Mouse (Mus musculus): ENCODE measurements around the gene Epb41. TPM values are rescaled to one million over a fixed set of nuclear protein-coding genes. Genes with fewer than 3 reads are reported as not detected.

Gene Epb41
- polyA plus RNA-seq, 1 experiment: 94.1 TPM

DNA sequence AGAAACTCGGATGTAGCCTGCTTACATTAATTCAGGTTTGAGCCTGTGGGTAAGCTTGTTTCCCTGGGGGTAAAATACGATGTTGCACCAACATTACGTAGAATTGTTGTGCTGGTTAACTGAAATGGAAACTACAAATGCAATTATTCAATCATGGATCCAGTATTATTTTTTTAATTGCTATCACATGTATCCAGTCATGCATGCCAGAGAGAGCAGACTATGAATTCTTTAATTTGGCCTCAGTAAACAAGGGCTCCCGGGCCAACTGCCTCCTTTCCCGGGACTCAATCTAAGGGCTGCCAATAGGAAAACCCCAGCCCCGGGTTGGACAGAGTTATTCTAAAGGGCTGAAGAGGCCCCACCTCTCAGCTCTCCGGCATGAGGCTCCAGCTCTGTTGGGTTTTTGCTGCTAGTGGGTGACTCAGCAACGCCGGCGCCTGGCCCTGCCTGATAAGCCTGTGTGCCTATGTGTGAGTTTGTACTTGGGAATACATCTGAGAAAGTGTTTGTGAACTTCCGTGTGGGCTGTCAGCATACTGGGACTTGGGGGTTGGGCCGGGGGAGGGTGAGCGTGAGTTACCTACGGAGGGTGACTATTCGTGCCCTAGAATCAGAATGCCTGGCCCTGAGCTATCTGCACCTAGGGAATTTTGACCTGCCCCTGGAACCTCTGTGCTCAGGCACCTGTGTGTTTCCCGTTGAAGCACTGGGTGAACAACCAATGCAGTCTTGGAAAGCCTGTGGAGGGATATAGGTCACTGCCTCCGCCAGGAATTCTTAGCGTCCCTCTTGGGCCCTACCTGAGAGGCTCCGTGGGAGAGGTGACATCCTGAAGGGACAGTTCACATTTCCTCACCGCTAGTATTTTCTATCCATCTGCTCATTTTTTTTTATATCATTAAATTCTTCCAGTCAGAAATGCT lies 1.6 kb upstream of the Epb41 start:
- no peak for TF ChIP-seq CTCF (IDR thresholded peaks at IDR 0.05; ENCODE audit: extremely low read depth, insufficient read depth, insufficient read length, insufficient replicate concordance)
- no peak for TF ChIP-seq POLR2A (IDR thresholded peaks at IDR 0.05; ENCODE audit: low read depth, low read length)
- H3K27ac ChIP-seq (ENCODE audit: insufficient read depth, low read length): peak overlapping the region; percentile 64; the same call in 1 of the 2 replicates
- no peaks in the 10 kb centered on the region; the same call in 1 of the 2 replicates for H3K27me3 ChIP-seq (ENCODE audit: control insufficient read depth, insufficient read depth, low read length)
- peaks cover 5% of the 10 kb centered on the region; the same call in 1 of the 2 replicates for H3K4me1 ChIP-seq (ENCODE audit: control insufficient read depth, insufficient read depth, insufficient read length)
- H3K4me3 ChIP-seq (ENCODE audit: extremely low read depth, insufficient read depth, insufficient read length): 0 out of 2 replicates have a peak overlapping the region, but pooled peaks have one; percentile 5
- 33% methylated on average over 20 of the region's 20 CpGs for WGBS
- no peaks in the 10 kb centered on the region for H3K36me3 ChIP-seq (ENCODE audit: control insufficient read depth, insufficient read depth, low read length)
- no peak for DNase-seq (ENCODE audit: low read depth in 1 of 2, low spot score in 2 of 2)

DNA sequence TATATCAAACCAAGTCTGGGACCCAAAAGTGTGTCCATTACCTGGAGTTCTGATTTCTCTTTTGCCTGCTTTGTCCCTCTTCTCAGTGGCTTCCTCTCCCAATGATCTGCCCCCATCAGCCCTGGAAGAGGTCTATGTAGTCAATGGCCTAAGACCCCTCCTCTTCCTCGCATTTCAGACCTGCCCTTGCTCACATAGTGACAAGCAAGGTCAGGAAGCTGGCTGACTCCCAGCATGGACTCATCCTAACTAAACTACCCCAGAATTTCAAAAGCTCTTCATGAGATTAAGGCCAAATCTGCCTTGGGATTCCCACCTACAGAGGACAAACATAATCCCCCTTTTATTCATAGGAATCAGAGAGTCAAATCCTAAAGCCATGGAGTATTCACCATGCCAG lies 675 bp upstream of the Epb41 start:
- Histone ChIP-seq H3K27me3 (ENCODE audit: control insufficient read depth, insufficient read depth, low read length) (no peaks in the 10 kb centered on the region; the same call in 1 of the 2 replicates), H3K4me1 (ENCODE audit: control insufficient read depth, insufficient read depth, insufficient read length) (peaks cover 5% of the 10 kb centered on the region; the same call in 1 of the 2 replicates), H3K36me3 (ENCODE audit: control insufficient read depth, insufficient read depth, low read length) (no peaks in the 10 kb centered on the region), H3K4me3 (ENCODE audit: extremely low read depth, insufficient read depth, insufficient read length) (no peak overlapping the region), H3K27ac (ENCODE audit: insufficient read depth, low read length) (peak overlapping the region; percentile 26; the same call in 1 of the 2 replicates)
- TF ChIP-seq POLR2A (IDR thresholded peaks at IDR 0.05; ENCODE audit: low read depth, low read length) (no peak), CTCF (IDR thresholded peaks at IDR 0.05; ENCODE audit: extremely low read depth, insufficient read depth, insufficient read length, insufficient replicate concordance) (no peak)
- 79% methylated on average over 1 of the region's 1 CpGs for WGBS
- no peak for DNase-seq (ENCODE audit: low read depth in 1 of 2, low spot score in 2 of 2)

DNA sequence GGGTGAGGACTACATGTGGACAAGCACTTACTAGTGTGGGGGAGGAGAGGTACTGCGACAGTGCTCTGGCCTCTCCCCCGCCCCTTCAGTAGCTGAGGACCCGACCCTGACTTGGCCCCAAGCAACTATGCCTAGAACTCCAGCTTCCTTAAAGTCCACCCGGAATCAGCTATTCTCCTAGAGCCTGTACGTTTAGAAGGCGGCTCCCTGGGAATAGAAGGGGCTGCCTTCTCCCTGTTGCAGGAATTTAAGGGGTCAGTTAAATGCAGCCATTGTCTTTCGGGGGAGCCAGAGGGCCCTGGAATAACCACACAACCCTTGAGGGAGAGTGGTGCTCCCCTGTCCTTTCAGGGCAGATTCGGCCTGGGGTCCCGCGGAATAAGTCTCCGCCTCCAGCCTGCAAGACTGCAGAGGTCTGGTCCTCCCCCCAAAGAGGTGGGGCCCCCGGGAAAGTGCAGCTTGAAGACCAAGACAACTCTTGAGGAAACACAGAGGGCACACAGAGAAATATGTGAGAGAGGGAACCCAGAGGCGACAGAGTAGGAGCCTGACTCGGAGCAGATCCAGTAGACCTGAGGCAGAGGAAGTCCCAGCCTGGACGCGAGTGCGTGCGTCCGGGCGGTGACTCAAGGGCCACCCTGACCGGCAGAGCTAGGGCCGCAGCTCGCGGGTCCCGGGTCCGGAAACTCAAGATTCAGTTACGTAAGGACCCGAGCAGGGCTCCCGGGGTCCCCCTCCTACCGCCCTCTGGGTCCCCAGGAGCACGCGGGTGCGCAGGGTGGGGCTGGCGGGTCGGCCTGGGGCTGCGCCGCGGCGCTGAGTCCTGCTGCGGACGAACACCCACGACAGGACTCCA lies 816 bp downstream of the Epb41 start, which contains the start of gene Gm10300:
TSS of gene Gm10300 (plus strand) at position 621 of the 856 bp plus-strand sequence.
- H3K4me1 ChIP-seq (ENCODE audit: control insufficient read depth, insufficient read depth, insufficient read length): peaks cover 5% of the 10 kb centered on the region; the same call in 1 of the 2 replicates
- H3K36me3 ChIP-seq (ENCODE audit: control insufficient read depth, insufficient read depth, low read length): peaks cover 3% of the 10 kb centered on the region; the same call in 1 of the 2 replicates
- TF ChIP-seq CTCF (IDR thresholded peaks at IDR 0.05; ENCODE audit: extremely low read depth, insufficient read depth, insufficient read length, insufficient replicate concordance) (no peak), POLR2A (IDR thresholded peaks at IDR 0.05; ENCODE audit: low read depth, low read length) (no peak)
- peak in 1 of 2 experiments; percentile 29 for DNase-seq (ENCODE audit: low read depth in 1 of 2, low spot score in 2 of 2)
- H3K27me3 ChIP-seq (ENCODE audit: control insufficient read depth, insufficient read depth, low read length): no peaks in the 10 kb centered on the region; the same call in 1 of the 2 replicates
- WGBS: 3% methylated on average over 42 of the region's 42 CpGs
- H3K4me3 ChIP-seq (ENCODE audit: extremely low read depth, insufficient read depth, insufficient read length): peak within 1 kb of the TSS; percentile 92
- H3K27ac ChIP-seq (ENCODE audit: insufficient read depth, low read length): peak within 1 kb of the TSS; percentile 56

DNA sequence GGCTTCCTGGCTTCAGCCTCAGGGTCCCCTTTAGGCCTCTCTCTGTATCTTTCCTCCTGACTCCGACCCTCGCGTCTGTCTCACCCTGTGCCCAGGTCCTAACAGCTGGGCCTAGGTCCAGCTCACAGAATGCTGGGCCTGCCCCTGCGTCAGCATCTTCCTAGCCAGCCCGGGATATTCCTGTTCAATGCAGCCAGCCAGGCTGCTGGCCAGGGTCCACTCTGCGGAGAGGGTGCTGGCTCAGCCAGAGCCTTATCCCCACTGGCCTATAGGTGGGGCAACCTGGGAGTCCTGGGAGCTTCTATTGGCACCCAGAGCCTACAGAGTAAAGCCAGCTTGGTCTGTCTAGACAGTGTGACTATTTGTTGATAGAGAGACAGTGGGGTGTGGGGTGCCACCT lies 2.2 kb downstream of the Epb41 start:
- TF ChIP-seq CTCF (IDR thresholded peaks at IDR 0.05; ENCODE audit: extremely low read depth, insufficient read depth, insufficient read length, insufficient replicate concordance) (no peak), POLR2A (IDR thresholded peaks at IDR 0.05; ENCODE audit: low read depth, low read length) (no peak)
- WGBS: 98% methylated on average over 6 of the region's 6 CpGs
- Histone ChIP-seq H3K4me3 (ENCODE audit: extremely low read depth, insufficient read depth, insufficient read length) (no peak overlapping the region), H3K36me3 (ENCODE audit: control insufficient read depth, insufficient read depth, low read length) (peaks cover 3% of the 10 kb centered on the region; the same call in 1 of the 2 replicates), H3K27me3 (ENCODE audit: control insufficient read depth, insufficient read depth, low read length) (no peaks in the 10 kb centered on the region; the same call in 1 of the 2 replicates), H3K27ac (ENCODE audit: insufficient read depth, low read length) (no peak overlapping the region), H3K4me1 (ENCODE audit: control insufficient read depth, insufficient read depth, insufficient read length) (peaks cover 5% of the 10 kb centered on the region; the same call in 1 of the 2 replicates)
- DNase-seq (ENCODE audit: low read depth in 1 of 2, low spot score in 2 of 2): no peak

DNA sequence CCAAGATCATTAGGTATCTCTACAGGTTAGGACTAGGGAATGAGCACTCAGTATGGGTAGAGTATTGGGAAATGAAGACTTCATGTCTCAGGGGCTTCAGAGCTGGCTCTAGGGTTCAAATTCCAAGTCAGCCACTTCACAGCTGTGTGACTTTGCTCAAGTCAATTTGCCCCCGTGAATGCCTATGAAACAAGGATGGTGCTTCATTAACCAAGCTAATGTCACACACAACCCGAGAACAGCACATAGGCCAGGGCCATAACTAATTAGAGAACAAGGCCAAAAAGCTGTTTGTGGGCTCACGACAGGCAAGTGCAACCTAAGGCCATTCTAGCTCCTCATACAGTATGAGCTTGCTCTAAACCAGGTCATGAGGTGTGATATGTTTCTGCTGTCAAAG lies 3.0 kb downstream of the Epb41 start:
- no peaks in the 10 kb centered on the region; the same call in 1 of the 2 replicates for H3K27me3 ChIP-seq (ENCODE audit: control insufficient read depth, insufficient read depth, low read length)
- H3K27ac ChIP-seq (ENCODE audit: insufficient read depth, low read length): no peak overlapping the region
- peaks cover 3% of the 10 kb centered on the region; the same call in 1 of the 2 replicates for H3K36me3 ChIP-seq (ENCODE audit: control insufficient read depth, insufficient read depth, low read length)
- H3K4me1 ChIP-seq (ENCODE audit: control insufficient read depth, insufficient read depth, insufficient read length): peaks cover 5% of the 10 kb centered on the region; the same call in 1 of the 2 replicates
- H3K4me3 ChIP-seq (ENCODE audit: extremely low read depth, insufficient read depth, insufficient read length): no peak overlapping the region
- TF ChIP-seq CTCF (IDR thresholded peaks at IDR 0.05; ENCODE audit: extremely low read depth, insufficient read depth, insufficient read length, insufficient replicate concordance) (no peak), POLR2A (IDR thresholded peaks at IDR 0.05; ENCODE audit: low read depth, low read length) (no peak)
- DNase-seq (ENCODE audit: low read depth in 1 of 2, low spot score in 2 of 2): no peak
- 91% methylated on average over 3 of the region's 3 CpGs for WGBS

DNA sequence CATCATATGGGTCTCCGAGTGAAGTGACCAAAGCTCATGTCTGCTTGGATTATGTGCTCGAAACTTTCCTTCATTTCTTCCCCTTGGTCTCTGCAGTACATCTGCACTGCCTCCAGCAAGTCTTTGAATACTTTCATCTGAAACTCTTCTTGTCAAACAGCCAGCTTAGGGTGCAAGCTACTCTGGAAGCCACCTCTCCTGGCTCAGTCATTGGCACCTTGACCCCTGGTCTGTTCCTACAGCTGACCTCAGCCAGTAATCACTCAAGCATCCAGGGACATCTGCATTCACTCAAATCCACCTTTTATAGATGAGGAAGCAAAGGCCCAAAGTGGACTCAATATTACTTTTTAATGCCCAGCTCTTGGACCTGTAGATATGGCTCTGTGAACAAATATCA lies 3.4 kb downstream of the Epb41 start:
- no peak overlapping the region for H3K27ac ChIP-seq (ENCODE audit: insufficient read depth, low read length)
- DNase-seq (ENCODE audit: low read depth in 1 of 2, low spot score in 2 of 2): no peak
- TF ChIP-seq CTCF (IDR thresholded peaks at IDR 0.05; ENCODE audit: extremely low read depth, insufficient read depth, insufficient read length, insufficient replicate concordance) (no peak), POLR2A (IDR thresholded peaks at IDR 0.05; ENCODE audit: low read depth, low read length) (no peak)
- no peak overlapping the region for H3K4me3 ChIP-seq (ENCODE audit: extremely low read depth, insufficient read depth, insufficient read length)
- peaks cover 5% of the 10 kb centered on the region; the same call in 1 of the 2 replicates for H3K4me1 ChIP-seq (ENCODE audit: control insufficient read depth, insufficient read depth, insufficient read length)
- WGBS: 99% methylated on average over 2 of the region's 2 CpGs
- H3K27me3 ChIP-seq (ENCODE audit: control insufficient read depth, insufficient read depth, low read length): no peaks in the 10 kb centered on the region; the same call in 1 of the 2 replicates
- peaks cover 3% of the 10 kb centered on the region; the same call in 1 of the 2 replicates for H3K36me3 ChIP-seq (ENCODE audit: control insufficient read depth, insufficient read depth, low read length)
